Mouse (Mus musculus): ENCODE results near the gene Uvrag.

Uvrag gene

DNA sequence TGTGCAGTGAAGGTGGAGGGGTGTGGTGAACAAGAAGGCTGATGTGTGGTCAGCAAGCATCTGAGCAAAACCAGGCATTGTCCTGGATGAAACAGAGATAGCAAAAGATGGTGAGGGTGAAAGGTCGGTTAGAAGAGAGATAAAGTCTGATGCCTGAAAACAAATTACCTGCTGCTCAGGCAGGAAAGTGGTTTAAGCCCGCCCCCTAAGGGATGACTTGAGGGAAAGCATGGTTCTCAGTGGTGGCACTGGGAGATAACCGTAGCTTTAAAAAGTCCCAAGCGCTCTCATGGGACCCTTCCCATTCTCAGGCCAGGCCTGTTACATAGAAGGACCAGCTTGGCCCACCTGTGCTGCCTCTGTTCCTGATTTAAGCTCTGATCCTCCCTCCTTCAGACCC, 119.7 kb downstream of the Uvrag start:
- no peak for DNase-seq (ENCODE audit: low read depth, low spot score)

DNA sequence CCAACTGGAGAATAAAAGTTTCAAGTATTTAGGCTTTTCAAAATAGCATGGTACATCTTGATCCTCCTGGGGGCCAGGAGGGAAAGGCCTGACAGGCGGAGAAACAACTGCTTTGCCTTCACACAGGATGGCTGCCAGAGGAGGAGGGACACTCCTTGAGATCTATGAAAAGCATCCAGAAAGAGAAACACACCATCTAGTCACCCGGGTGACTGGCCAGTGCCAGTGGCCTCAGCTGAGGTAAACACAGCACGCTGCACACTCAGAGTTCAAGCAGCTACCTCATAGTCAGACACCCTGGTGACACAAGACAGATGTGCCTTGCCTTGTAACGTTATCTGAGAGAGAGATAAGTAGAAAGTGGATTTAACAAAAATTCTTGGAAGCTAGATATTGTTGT, 120.6 kb downstream of the Uvrag start:
- DNase-seq (ENCODE audit: low read depth, low spot score) = no peak

DNA sequence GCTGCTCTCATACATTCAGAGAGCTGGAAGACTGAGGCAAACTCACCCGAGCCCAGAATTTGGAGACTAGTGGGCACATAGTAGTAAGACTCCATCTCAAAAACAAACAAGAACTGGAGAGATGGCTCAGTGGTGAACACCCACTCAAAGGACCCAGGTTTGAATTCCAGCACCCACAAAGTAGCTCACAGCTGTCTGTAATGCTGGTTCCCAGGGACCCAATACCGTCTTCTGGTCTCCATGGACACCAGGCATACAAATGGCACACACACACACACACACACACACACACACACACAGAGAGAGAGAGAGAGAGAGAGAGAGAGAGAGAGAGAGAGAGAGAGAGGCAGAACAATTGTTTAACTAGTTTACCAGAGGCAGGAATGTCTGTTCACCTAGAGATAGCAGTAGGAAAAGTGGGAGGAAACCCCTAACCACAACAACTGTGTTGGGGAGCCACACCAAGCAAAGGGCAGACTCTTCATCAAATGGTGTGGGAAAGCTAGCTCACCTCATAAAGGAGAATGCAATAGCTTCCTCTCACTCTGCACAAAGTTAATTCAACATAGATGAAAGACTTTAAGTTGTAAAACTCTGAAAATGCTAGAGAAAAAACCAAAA, 123.6 kb downstream of the Uvrag start:
- no peak for DNase-seq (ENCODE audit: low read depth, low spot score)

DNA sequence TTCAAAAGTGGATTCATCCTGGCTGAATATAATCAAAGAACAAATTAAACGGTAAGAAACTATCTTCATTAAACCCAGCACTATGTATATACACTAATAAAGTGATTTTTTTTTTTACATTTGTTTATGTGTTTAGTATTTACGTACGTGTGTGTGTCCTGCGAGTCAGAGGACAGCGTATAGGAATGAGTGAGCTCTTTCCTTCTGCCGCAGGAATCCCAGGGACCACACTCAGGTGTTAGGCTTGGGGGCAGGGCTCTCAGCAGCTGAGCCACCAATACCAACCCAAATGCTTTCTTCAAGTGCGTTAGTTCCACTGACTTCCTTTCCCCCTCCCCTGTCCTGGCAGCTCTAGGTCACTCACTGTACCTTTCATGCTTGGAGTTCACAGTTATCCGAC, 125.0 kb downstream of the Uvrag start:
- no peak for DNase-seq (ENCODE audit: low read depth, low spot score)

DNA sequence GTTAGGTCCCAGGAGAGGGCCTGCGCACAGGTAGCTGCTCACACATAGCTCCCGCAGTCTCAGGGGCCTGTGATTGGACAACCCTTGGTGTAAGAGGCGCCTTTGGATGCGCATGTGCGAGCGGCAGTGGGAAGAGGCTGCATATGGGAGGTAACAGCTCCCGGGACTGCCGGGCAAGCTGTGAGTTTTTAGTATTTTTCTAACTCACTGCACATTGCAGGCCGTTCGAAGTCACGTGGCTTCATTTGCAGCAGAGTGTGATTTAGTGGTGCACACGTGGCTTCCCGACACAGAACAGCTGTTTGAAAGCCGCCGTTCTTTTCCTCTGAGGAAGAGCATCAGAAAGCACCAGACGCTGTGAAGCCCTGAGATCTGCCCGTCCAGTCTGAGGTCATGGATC, 125.5 kb downstream of the Uvrag start:
- DNase-seq (ENCODE audit: low read depth, low spot score) = peak; percentile 6

DNA sequence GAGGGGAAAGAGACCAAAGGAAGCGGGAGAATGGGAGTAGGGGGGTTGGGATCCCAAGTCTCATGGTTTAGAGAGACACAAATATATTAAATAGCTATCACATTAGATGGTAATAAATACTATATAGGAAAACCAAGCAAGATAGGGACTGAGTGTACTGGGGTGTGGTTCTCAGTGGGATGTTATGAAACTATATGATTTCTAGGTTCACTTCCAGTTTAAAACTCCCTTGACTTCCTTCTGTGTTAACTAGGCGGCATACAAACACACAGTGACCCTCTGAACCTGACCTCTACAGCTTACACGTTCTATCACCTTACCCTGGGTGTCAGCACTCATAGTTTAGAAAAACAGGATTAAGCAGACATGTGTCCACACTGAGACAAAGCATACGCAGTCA, 126.3 kb downstream of the Uvrag start:
- DNase-seq (ENCODE audit: low read depth, low spot score) = no peak

DNA sequence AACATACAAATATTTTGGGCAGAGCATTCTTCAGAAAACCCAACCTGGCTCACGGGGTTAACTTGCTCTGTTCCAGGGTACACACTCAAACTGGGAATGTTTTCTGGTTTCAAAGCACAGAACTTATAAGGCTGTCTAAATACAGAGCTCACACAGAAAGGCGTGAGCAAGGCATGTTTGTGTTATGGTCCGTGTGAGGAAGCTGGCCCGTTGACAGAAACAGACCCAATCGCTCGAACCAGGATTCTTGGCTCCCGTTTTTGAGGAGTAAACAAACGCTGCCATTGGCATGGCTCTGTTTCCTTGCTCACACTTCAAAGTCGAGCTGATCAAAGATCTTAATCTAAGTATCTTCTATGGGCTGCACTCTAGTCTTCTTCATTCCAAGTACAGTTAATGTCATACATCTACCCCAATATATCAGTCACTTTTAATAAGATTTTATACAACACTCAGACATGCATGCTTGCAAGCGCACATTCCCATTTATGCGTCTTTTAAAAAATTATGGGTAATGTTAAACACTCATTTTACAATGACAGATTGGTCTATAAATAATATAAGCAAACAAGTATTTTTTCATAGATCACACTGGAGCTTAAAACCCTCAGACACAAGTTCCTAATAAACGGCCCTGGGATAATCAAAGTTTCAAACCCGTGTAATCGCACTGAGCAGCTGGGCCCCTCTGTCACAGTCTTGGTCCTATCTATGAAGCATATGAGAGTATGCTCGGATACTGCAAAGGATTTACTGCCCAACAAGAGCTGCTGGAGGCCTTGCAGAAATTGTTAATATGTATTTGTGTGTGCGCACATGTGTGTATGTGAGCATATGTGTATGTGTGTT, 133.2 kb downstream of the Uvrag start:
- no peak for DNase-seq (ENCODE audit: low read depth, low spot score)

DNA sequence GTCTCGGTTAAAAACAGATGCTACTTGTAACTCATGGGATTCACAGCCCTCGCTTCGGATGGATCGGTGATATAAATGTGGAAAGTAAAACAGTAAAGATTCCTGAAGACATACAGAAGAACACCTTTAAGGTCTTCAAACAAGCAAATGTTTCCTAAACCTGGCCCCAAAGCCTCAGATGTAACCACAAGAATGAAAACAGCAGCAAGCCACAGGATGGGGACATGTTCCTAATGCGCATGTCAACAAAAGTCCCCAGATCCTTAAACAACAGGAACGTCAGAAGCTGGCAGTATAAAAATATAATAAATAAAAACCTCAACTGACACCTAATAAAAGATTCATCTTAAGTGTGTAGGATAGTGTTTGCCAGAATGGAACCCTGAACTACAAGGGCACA, 137.7 kb downstream of the Uvrag start:
- no peak for DNase-seq (ENCODE audit: low read depth, low spot score)

DNA sequence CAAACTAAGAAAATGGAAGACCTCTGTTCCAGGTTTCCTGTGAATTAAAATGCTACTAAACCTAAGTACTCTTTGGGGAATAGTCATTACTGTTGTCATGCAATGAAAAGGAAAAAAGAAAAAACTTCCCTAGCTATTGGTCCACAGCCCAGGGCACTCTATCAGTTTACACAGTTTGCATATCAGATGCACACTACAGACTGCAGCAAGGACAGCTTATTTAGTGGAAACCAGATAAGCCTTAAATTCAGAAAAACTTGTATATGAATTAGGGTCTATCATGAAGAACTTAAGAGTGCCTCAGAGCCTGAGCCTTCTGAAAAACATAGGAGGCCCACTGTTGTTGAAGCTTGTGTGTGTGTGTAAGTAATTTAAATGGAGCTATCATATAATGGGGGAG, 142.2 kb downstream of the Uvrag start:
- no peak for DNase-seq (ENCODE audit: low read depth, low spot score)

DNA sequence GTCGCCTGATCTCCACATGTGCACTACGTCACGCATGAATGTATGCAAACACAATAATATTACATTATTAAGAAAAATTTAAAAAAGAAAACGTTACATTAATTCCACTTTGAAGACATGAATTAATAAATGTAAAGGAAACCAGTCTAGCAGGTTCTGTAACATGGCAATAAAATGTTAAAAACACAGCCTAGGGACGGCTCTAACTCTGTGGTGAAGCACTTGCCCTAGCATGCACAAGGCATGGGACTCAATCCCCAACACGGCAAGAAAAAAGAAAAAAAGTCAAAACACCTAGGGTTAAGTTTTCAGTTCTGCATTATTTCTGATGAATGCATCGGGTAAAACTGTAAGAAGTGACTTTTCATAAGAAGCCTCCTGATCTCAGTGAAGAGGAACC, 143.2 kb downstream of the Uvrag start:
- DNase-seq (ENCODE audit: low read depth, low spot score) = no peak

DNA sequence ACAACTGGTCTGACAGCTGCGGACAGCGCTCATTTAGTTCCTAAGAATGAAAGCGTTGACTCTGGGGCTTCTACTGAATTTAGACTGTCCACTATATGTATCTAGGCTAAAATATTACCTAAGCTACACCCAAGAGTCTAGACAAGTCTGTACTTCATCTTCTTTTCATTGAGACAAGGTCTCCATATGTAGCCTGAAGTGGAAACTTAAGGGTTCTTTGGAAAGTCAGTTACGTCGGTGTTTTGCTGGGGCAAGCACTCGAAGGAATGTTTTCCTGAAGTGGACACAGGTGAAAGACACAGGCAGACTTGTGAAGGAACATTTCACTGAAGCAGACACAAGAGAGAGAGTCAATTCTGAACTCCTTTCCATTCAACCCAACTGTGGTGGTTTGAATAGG, 144.2 kb downstream of the Uvrag start:
- DNase-seq (ENCODE audit: low read depth, low spot score) = no peak

DNA sequence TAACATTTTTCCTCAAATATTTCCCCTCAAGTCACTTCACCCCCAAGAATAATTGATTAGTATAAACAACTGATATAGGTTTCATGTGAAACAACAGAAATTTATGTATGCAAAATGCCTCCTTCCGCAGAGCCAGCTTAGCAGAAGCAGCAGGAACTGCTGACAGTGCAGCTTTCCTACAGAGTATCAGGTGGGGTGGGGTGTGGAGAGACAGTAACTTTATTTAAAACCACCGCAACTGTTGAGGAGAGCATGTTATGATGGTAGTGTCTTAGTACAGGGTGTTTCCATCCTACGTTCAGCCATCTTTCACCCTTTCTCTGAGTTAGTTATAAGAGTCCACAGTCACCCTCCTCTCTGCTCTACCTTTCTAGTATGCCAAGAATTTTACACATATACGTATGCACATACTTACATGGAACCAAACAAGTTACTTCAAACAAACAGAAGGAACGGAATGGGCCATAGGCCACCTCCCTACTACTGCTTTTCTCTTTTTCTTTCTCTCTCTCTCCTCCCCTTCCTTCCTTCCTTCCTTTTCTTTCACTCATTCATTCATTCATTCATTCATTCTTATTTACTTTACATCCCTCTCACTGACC, 145.7 kb downstream of the Uvrag start:
- no peak for DNase-seq (ENCODE audit: low read depth, low spot score)

DNA sequence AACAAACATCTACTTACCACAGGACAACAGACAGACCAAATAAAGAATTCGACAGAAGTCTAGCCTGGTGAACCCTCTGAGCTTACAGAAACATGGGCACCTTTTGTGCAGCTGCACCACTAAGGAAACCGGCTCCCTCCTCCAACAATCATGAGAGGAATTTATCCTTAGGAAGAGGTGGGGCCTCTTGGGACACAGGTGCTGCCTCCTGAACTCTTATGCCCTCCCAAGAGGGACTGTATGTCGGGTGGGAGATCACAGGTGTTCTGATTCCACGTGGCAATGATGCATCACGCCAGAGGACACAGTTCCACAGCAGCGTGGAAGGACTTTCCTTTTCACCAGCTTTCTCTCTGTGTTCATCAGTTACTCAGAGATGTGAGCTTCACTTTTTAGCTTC, 146.8 kb downstream of the Uvrag start:
- DNase-seq (ENCODE audit: low read depth, low spot score) = no peak

DNA sequence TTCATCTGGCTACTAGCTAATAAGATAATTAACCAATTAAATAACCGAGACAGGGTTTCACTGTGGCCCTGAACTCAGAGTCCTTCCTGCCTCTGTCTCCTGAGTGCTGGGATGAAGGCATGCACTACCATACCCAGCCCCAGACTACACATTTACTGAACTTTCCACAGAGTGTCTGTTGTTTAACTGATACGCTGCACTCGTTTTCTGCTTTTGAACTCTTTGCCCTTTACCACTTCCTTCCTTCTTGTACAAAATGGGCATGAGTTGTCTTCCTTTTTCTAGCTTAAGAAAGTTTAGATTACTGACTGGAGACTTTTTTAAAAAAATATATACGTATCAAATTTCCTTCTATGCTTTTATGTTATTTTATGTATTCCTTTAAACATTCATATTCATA, 147.5 kb downstream of the Uvrag start:
- no peak for DNase-seq (ENCODE audit: low read depth, low spot score)

DNA sequence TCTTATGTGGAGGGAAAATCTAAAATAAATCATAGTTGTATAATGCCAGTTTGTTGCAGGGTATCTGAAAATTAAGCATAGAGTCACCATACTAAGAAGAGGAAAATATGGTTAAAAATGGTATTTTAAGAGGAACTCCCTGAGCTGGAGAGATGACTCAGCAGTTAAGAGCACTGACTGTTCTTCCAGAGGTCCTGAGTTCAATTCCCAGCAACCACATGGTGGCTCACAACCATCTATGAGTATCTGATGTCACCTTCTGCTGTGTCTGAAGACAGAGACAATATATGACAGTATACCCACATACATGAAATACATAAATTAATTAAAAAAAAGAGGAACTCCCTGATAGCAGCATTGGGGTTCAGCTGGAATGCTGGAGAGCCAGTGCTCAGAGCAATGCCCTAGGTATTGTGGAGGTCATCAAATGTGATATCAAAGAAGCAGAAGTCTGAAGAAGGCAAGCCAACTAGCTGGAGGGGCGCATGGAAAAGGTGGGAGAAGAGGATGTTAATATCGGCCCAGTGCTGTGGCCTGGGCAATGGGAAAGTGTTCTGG, 149.7 kb downstream of the Uvrag start:
- DNase-seq (ENCODE audit: low read depth, low spot score) = no peak

DNA sequence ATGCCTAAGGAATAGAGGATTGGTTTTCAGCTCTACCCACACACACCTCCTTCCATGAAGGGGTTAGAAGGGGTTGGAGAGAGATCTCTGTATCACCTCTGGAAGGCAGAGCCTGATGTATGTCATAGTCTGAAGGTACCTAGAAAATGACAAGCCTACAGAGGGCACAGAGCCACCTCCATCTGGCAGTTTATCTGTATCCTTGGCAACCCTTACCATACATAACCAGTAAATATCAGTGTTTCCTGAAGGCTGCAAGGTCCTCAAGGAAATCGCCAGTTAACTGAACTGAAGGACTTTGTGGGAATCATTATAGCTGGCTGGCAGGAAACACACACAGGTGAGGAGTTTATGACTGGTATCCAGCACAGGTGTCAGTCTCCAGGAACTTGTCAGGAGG, 150.4 kb downstream of the Uvrag start:
- DNase-seq (ENCODE audit: low read depth, low spot score) = no peak

DNA sequence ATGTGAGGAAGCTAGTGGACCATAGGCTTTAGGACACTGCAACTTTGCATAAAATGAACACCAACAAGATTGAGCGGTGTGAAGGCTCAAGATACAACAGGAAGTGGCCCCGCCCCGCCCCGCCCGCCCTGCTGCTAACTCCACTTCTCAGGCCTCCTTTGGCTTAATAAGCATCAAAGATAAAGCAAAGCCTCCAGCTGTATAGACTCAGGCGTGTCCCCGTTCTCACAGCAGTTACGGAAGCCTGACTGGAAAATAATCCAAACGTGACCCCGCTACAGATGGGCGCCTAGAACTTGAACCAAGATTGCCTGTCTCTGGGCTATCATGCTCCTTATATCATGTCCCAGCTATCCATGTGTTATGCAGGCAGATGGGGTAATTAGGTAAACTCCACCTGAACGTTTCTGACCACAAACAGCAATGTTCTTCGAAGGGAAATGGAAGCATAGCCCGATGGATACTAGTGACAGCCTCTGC, 153.9 kb downstream of the Uvrag start:
- DNase-seq (ENCODE audit: low read depth, low spot score) = no peak

DNA sequence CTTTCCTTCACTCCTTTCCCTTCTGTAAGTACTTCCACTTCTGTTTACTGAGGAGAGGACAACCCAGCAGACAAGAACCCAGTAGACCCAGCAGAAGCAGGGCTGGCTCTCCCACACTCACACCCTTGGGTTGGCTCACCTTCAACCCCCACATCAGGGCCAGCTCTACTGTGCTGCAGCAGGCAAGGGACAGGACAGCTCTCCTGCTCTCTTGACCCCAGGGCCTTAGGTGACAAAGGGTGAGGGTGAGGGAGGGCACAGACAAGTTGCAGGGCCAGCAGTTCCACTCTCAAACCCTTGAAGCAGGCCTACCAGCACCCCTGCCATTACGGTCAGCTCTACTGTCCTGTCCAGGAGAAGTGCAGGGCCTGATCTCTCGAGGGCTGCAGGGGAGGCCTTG, 155.0 kb downstream of the Uvrag start:
- no peak for DNase-seq (ENCODE audit: low read depth, low spot score)

DNA sequence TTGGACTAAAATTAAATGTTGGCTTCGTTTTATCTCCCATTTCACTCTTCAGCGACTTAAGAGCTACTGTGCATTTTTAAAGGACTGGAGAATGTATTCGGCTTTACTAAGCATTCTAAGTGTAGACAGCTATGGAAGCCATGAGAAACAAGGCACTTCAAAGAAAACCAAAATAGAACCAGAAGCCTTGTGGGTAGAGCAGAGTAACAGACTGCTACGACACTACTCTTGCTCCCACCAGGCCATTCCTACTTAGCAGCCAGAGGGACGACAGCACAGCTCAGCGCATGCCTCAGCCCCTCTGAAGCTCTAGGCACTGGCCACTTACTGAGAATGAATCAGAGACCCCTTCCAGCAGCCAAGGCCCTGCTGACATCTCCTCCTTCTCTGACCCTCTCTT, 155.5 kb downstream of the Uvrag start:
- DNase-seq (ENCODE audit: low read depth, low spot score) = no peak

DNA sequence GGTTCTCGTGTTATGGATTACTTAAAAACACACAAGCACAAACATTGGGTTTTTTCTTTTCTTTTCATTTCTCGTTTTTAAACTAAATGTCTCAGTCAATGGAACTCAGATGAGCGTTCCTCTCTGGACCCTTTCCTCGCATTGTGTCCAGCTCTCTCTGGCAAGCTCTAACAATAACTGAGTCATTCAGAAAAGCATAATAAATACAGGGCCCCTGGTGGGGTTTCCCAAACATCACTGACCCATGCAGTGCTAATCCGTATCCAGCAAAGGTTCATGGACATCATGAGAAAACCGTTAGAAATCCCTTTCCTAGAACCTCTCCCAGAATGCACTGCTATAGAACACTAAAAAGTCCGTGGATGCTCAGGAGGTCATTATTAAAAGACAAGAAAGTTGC, 156.6 kb downstream of the Uvrag start:
- DNase-seq (ENCODE audit: low read depth, low spot score) = no peak

DNA sequence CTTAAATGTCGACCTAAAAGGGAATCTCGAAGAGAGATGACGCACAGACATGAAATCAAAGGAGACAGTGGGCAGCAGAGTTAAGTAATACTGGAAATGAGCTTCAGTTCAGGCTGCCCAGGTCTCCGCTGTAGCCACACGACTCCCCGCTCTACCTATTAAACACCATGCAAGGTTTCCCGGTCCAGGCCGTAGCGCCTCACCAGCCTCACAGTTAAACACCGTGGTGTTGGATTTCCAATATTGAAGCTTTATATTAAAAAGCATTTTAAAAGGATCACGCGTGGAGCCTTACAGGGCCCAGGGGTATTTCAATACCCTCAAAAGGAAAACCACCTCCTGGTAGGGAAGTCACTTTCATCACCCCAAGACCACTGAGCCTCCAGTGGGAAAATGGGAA, 157.9 kb downstream of the Uvrag start:
- no peak for DNase-seq (ENCODE audit: low read depth, low spot score)

DNA sequence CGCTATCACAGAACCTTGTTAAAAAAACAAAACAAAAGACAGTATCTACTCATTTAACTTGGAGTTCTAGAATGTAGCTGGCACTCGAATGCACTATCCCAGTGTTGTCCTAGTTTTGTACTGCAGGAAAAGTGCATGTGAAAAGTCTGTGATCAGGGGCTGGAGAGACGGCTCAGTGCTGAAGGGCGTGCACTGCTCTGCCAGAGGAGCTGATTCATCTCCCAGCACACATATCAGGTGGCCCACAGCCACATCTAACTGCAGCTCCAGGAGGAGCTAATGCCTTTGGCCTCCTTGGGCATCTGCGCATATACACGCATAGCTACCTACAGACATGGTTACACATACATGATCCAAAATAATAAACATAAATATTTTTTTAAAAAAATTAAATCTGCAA, 159.5 kb downstream of the Uvrag start:
- no peak for DNase-seq (ENCODE audit: low read depth, low spot score)
